Comparison of ENCODE assay signal across 9 mouse cellular contexts in the genomic region with DNA sequence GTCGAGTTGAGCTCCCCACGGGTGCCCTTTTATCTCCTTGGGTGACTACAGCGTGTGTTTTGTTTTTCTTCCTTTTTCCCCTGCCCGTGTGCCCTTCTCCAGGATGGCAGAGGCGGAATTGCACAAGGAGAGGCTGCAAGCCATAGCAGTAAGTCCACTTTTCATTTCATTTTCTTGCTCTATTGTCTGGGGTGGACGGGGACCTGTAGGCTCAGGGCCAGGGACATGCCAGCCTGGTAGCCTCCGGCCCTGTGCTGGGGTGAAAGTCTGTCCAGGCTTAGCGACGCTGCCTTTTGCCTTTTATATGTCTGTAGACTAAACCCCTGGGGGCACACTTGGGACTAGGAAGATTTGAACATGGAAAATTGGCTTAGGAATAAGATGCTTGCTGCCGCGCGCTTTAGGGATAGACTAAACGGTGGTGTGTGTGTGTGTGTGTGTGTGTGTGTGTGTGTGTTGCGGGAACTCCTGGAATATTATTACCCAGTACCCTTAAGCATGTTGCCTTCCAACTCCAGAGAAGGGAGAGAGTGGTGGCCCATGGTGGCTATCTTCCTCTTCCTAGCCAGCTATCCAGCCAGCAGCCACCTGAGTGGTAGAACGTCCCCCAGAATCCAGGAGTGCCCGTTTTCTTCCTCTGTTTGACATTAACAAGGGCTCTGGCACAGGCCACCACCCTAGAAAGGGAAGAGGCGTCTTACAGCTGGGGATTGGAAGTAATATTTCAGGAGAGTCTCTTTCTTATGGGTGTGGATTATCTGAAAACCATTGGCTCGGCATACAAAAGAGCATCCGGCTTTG. TPM values are rescaled to one million over a fixed set of nuclear protein-coding genes. Genes with fewer than 3 reads are reported as not detected.
DNase-seq lines count a peak whose midpoint lies in the region; ATAC-seq lines count a peak whose summit lies in the region.
"Had no signal": no experiment of that assay in that cellular context is flagged by ENCODE, and none has a peak within 500 bp of the region (broad histone marks: within the 10 kb centered on the region; RNA-seq: fewer than 3 reads in every experiment).

No protein-coding gene starts in this region.

- H3K4me1 ChIP-seq in kidney, embryonic 15.5 days = peaks cover 14% of the 10 kb centered on the region; the same call in 1 of the 2 replicates
- peaks cover 26% of the 10 kb centered on the region for H3K4me1 ChIP-seq in hindbrain, embryonic 15.5 days (replicated peaks)

- peak overlapping the region; percentile 61 for H3K4me3 ChIP-seq in kidney, embryonic 15.5 days (replicated peaks)
- peak overlapping the region; percentile 61 for H3K4me3 ChIP-seq in hindbrain, embryonic 15.5 days

- H3K27me3 ChIP-seq in kidney, embryonic 15.5 days = peaks cover 38% of the 10 kb centered on the region
- H3K27me3 ChIP-seq in hindbrain, embryonic 15.5 days = no peaks in the 10 kb centered on the region

- no peak for DNase-seq in kidney, adult 18-20 months
- DNase-seq in embryo, embryonic 9.5 days (ENCODE audit: extremely low spot score) = peak; percentile 33
- peak; percentile 46 for DNase-seq in neural tube, embryonic 10.5 days (ENCODE audit: extremely low spot score, low spot score)
- no peak for DNase-seq in layer of hippocampus, adult 8-10 months (ENCODE audit: low spot score in 2 of 2)
- no peak for DNase-seq in right cerebral cortex, postnatal 25 days
- no peak for DNase-seq in B cell, adult 2 months

- H3K36me3 ChIP-seq in kidney, embryonic 15.5 days = no peaks in the 10 kb centered on the region
- no peaks in the 10 kb centered on the region for H3K36me3 ChIP-seq in hindbrain, embryonic 15.5 days

- H3K9me3 ChIP-seq in kidney, embryonic 15.5 days (replicated peaks) = no peaks in the 10 kb centered on the region
- H3K9me3 ChIP-seq in hindbrain, embryonic 15.5 days = no peaks in the 10 kb centered on the region

- ATAC-seq in kidney, embryonic 15.5 days (replicated peaks; ENCODE audit: low FRiP score) = 0 out of 2 replicates have a peak, but pooled peaks have one; percentile 40
- ATAC-seq in hindbrain, embryonic 15.5 days (ENCODE audit: low FRiP score, low read depth) = peak; percentile 40; the same call in 1 of the 2 replicates

- WGBS in kidney, embryonic 15.5 days = 53% methylated on average over 19 of the region's 19 CpGs
- WGBS in hindbrain, embryonic 15.5 days = 44% methylated on average over 19 of the region's 19 CpGs

- peak overlapping the region; percentile 56 for H3K9ac ChIP-seq in kidney, embryonic 15.5 days
- H3K9ac ChIP-seq in hindbrain, embryonic 15.5 days = peak overlapping the region; percentile 69

- H3K4me2 ChIP-seq in kidney, embryonic 15.5 days = peak overlapping the region; percentile 97
- peak overlapping the region; percentile 94 for H3K4me2 ChIP-seq in hindbrain, embryonic 15.5 days

- no peak overlapping the region for H3K27ac ChIP-seq in kidney, embryonic 15.5 days
- H3K27ac ChIP-seq in hindbrain, embryonic 15.5 days (replicated peaks) = peak overlapping the region; percentile 80
- H3K27ac ChIP-seq: macrophage had no signal

RNA-seq across cellular contexts. Expression of gene Pakap, which starts 0.5 kb away (rescaled TPM):
- polyA plus RNA-seq in kidney, embryonic 15.5 days (2015; fragmentation: Nextera tagmentation; extraction: Ambion mirVana) = 16.9 and 17.8 TPM in 2 replicates
- polyA plus RNA-seq in hindbrain, embryonic 15.5 days (2015; fragmentation: Nextera tagmentation; extraction: Ambion mirVana) = 10.5 and 11.8 TPM in 2 replicates
- total RNA-seq in layer of hippocampus, adult 8-10 months (2022) = 10 to 100 TPM; 24.3 to 29.7 (median 26.2) TPM
- polyA plus RNA-seq: macrophage had no signal

Comparison
In these comparisons a context has a peak if more than half of its experiments do, and no peak if none do; other contexts are left out.
1. DNase-seq: peak in embryo, embryonic 9.5 days (single experiment) and neural tube, embryonic 10.5 days (single experiment); none in kidney, adult 18-20 months (single experiment), layer of hippocampus, adult 8-10 months (0 of 2), right cerebral cortex, postnatal 25 days (single experiment) and B cell, adult 2 months (0 of 2).